Mouse (Mus musculus): ENCODE data around the gene Psmd13. TPM values are rescaled to one million over a fixed set of nuclear protein-coding genes. Genes with fewer than 3 reads are reported as not detected.
"Not testable (repeated sequence)": the region's sequence is repeated elsewhere in the genome, so short reads cannot be mapped to it uniquely, and the experiment has no call there.

Psmd13 gene
- polyA plus RNA-seq, 1 experiment from 2014 or later: 303 TPM

- no peak for ATAC-seq
- 93% methylated on average over 6 of the region's 6 CpGs for WGBS
Measured at GRCm38 (mm10) chr7:140877364-140877763, 4.4 kb upstream of the Psmd13 start.

DNA sequence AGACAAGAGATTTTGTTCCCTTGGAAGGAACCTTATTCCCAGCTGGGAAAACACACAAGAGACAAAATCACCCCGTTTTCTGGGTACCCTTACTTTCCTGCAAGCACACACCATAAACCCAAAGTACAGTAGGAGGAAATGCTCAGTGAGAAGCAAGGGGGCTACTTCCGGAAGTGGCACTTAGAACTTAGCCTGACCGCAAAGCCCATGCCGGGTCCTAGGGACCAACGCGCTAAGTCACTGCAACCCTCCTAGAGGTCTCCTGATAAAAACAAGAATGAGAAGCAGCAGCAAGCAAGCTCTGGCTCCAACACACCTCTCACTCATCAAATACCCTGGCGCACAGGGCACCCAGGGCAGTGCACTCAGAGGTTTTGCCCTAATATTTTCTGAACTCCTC, 2.4 kb upstream of the Psmd13 start:
- no peaks in the 10 kb centered on the region for H3K27me3 ChIP-seq (replicated peaks; ENCODE audit: control insufficient read depth, insufficient read depth, low read length)
- no peak overlapping the region for H3K9ac ChIP-seq (replicated peaks; ENCODE audit: low read depth, low read length)
- H3K4me3 ChIP-seq (replicated peaks; ENCODE audit: low read length): no peak overlapping the region
- 86% methylated on average over 7 of the region's 7 CpGs for WGBS
- no peaks in the 10 kb centered on the region for H3K9me3 ChIP-seq (ENCODE audit: control insufficient read depth, low read length)
- no peak overlapping the region for H3K4me2 ChIP-seq (ENCODE audit: low read length)
- no peak for ATAC-seq
- H3K4me1 ChIP-seq (replicated peaks; ENCODE audit: control insufficient read depth, insufficient read depth, low read length): peaks cover 9% of the 10 kb centered on the region
- peaks cover 2% of the 10 kb centered on the region; the same call in 1 of the 2 replicates for H3K36me3 ChIP-seq (ENCODE audit: control insufficient read depth, insufficient read depth)
- no peak overlapping the region for H3K27ac ChIP-seq (ENCODE audit: low read length)

More at GRCm38 (mm10) chr7:140877364-140877763, 4.4 kb upstream of the Psmd13 start:
- no peak overlapping the region for H3K4me3 ChIP-seq (replicated peaks; ENCODE audit: low read length)
- H3K4me2 ChIP-seq (ENCODE audit: low read length): no peak overlapping the region
- no peaks in the 10 kb centered on the region for H3K27me3 ChIP-seq (replicated peaks; ENCODE audit: control insufficient read depth, insufficient read depth, low read length)
- no peaks in the 10 kb centered on the region for H3K9me3 ChIP-seq (ENCODE audit: control insufficient read depth, low read length)
- H3K4me1 ChIP-seq (replicated peaks; ENCODE audit: control insufficient read depth, insufficient read depth, low read length): peaks cover 4% of the 10 kb centered on the region
- no peak overlapping the region for H3K27ac ChIP-seq (ENCODE audit: low read length)
- peaks cover 2% of the 10 kb centered on the region; the same call in 1 of the 2 replicates for H3K36me3 ChIP-seq (ENCODE audit: control insufficient read depth, insufficient read depth)
- H3K9ac ChIP-seq (replicated peaks; ENCODE audit: low read depth, low read length): no peak overlapping the region

DNA sequence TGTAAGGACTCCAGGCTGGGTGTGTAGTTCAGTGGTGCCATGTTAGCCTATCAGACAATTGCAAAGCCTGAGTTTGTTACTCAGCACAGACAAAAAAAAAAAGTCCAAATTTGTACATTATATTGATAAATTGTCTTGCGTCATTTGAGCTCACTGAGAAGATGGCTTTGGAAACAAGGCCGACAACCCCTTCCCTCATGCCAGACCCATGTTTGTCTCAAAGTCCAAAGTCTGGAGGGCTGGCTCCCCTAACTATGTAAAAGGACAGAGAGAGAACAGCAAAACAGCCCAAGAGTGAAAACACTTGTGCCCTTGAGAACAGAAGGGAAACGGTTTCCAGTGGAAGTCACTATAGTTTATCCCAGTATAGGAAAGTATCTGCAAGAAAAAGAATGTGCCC, 1.3 kb upstream of the Psmd13 start:
- ATAC-seq: no peak
- Histone ChIP-seq H3K27me3 (replicated peaks; ENCODE audit: control insufficient read depth, insufficient read depth, low read length) (no peaks in the 10 kb centered on the region), H3K4me3 (replicated peaks; ENCODE audit: low read length) (no peak overlapping the region), H3K36me3 (ENCODE audit: control insufficient read depth, insufficient read depth) (peaks cover 2% of the 10 kb centered on the region; the same call in 1 of the 2 replicates), H3K9ac (replicated peaks; ENCODE audit: low read depth, low read length) (no peak overlapping the region), H3K4me1 (replicated peaks; ENCODE audit: control insufficient read depth, insufficient read depth, low read length) (peaks cover 9% of the 10 kb centered on the region), H3K9me3 (ENCODE audit: control insufficient read depth, low read length) (no peaks in the 10 kb centered on the region), H3K4me2 (ENCODE audit: low read length) (no peak overlapping the region), H3K27ac (ENCODE audit: low read length) (no peak overlapping the region)
- WGBS: 85% methylated on average over 3 of the region's 3 CpGs

- H3K36me3 ChIP-seq (ENCODE audit: control insufficient read depth, insufficient read depth): peaks cover 2% of the 10 kb centered on the region; the same call in 1 of the 2 replicates
- peak overlapping the region; percentile 78 for H3K4me2 ChIP-seq (ENCODE audit: low read length)
- ATAC-seq: no peak
- WGBS: 20% methylated on average over 8 of the region's 8 CpGs
- peak overlapping the region; percentile 59 for H3K4me3 ChIP-seq (replicated peaks; ENCODE audit: low read length)
- peaks cover 9% of the 10 kb centered on the region for H3K4me1 ChIP-seq (replicated peaks; ENCODE audit: control insufficient read depth, insufficient read depth, low read length)
- H3K9me3 ChIP-seq (ENCODE audit: control insufficient read depth, low read length): no peaks in the 10 kb centered on the region
- no peak overlapping the region for H3K27ac ChIP-seq (ENCODE audit: low read length)
- no peaks in the 10 kb centered on the region for H3K27me3 ChIP-seq (replicated peaks; ENCODE audit: control insufficient read depth, insufficient read depth, low read length)
- peak overlapping the region; percentile 68 for H3K9ac ChIP-seq (replicated peaks; ENCODE audit: low read depth, low read length)
Measured at GRCm38 (mm10) chr7:140880865-140881515, 778 bp upstream of the Psmd13 start.

DNA sequence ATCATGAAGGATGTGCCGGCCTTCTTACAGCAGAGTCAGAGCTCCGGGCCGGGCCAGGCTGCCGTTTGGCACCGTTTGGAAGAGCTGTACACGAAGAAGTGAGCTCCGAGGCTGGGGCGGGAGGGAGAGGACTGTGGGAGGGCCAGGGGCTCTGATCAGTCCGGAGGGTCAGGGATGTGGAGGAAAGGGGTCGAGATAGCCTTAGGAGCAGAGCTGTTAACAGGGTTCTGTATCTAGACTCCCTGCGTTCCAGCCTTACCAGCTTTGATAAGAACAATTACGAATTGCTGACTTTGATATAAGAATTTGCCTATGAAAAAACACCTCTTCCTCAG, 668 bp downstream of the Psmd13 start:
- peak overlapping the region; percentile 68 for H3K9ac ChIP-seq (replicated peaks; ENCODE audit: low read depth, low read length)
- WGBS: 0% methylated on average over 12 of the region's 12 CpGs
- peak overlapping the region; percentile 49 for H3K27ac ChIP-seq (ENCODE audit: low read length)
- ATAC-seq: no peak; the same call in 1 of the 2 replicates
- H3K36me3 ChIP-seq (ENCODE audit: control insufficient read depth, insufficient read depth): peaks cover 13% of the 10 kb centered on the region
- peak overlapping the region; percentile 59 for H3K4me3 ChIP-seq (replicated peaks; ENCODE audit: low read length)
- no peaks in the 10 kb centered on the region for H3K27me3 ChIP-seq (replicated peaks; ENCODE audit: control insufficient read depth, insufficient read depth, low read length)
- H3K4me2 ChIP-seq (ENCODE audit: low read length): peak overlapping the region; percentile 78
- H3K9me3 ChIP-seq (ENCODE audit: control insufficient read depth, low read length): no peaks in the 10 kb centered on the region
- peaks cover 9% of the 10 kb centered on the region for H3K4me1 ChIP-seq (replicated peaks; ENCODE audit: control insufficient read depth, insufficient read depth, low read length)

GRCm38 (mm10) chr7:140890636-140891035, 8.9 kb downstream of the Psmd13 start:
- not testable (repeated sequence) for H3K9me3 ChIP-seq (ENCODE audit: control insufficient read depth, low read length); H3K4me2 ChIP-seq (ENCODE audit: low read length); H3K27me3 ChIP-seq (replicated peaks; ENCODE audit: control insufficient read depth, insufficient read depth, low read length); H3K4me3 ChIP-seq (replicated peaks; ENCODE audit: low read length); H3K27ac ChIP-seq (ENCODE audit: low read length); H3K9ac ChIP-seq (replicated peaks; ENCODE audit: low read depth, low read length); H3K4me1 ChIP-seq (replicated peaks; ENCODE audit: control insufficient read depth, insufficient read depth, low read length); ATAC-seq
- peaks cover 41% of the 10 kb centered on the region for H3K36me3 ChIP-seq (ENCODE audit: control insufficient read depth, insufficient read depth)
- 95% methylated on average over 16 of the region's 16 CpGs for WGBS

GRCm38 (mm10) chr7:140894031-140894430, 12.3 kb downstream of the Psmd13 start:
- ATAC-seq: no peak
- Histone ChIP-seq H3K27me3 (replicated peaks; ENCODE audit: control insufficient read depth, insufficient read depth, low read length) (no peaks in the 10 kb centered on the region), H3K9ac (replicated peaks; ENCODE audit: low read depth, low read length) (no peak overlapping the region), H3K4me2 (ENCODE audit: low read length) (no peak overlapping the region), H3K36me3 (ENCODE audit: control insufficient read depth, insufficient read depth) (peaks cover 34% of the 10 kb centered on the region), H3K9me3 (ENCODE audit: control insufficient read depth, low read length) (no peaks in the 10 kb centered on the region), H3K27ac (ENCODE audit: low read length) (no peak overlapping the region), H3K4me3 (replicated peaks; ENCODE audit: low read length) (no peak overlapping the region), H3K4me1 (replicated peaks; ENCODE audit: control insufficient read depth, insufficient read depth, low read length) (no peaks in the 10 kb centered on the region)
- WGBS: 81% methylated on average over 7 of the region's 7 CpGs

DNA sequence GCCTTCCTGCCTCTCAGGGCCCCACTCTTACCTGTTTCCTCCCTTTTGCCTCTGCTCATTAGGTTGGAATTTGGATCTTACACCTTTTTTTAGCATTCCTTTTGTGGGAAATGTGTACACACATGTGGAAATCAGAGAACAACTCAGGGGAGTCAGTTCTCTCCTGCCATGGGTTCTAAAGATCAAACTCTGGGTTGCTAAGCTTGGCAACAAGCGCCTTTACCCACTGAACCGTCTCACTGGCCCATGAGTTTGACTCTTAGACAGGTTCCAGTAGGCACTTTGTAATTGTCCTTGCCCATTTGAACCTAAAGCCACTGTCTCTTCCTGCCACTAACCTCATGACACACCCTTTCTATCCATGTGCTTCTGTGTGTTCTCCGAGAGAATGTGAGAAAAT, 12.8 kb downstream of the Psmd13 start:
- H3K36me3 ChIP-seq (ENCODE audit: control insufficient read depth, insufficient read depth): peaks cover 29% of the 10 kb centered on the region
- WGBS: 93% methylated on average over 3 of the region's 3 CpGs

DNA sequence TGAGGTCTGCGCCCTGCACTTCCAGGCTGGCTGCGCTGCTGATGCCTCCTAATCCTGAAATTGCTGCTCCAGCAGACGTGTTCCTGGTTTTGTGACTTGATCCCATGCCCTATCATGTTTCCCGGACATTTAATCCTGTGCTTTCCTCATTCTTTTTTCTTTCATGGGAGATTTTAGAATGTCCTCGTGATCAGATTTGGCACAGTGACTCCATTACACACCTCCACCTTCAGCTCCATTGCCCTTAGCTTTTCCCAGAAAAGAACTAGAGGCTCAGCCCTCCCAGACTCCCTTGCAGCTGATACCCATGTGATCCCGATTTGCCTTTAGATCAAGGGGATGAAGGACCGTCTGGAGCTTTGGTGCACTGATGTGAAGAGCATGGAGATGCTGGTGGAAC, 16.1 kb downstream of the Psmd13 start:
- Histone ChIP-seq H3K4me3 (replicated peaks; ENCODE audit: low read length) (no peak overlapping the region), H3K9me3 (ENCODE audit: control insufficient read depth, low read length) (no peaks in the 10 kb centered on the region), H3K4me2 (ENCODE audit: low read length) (no peak overlapping the region), H3K27me3 (replicated peaks; ENCODE audit: control insufficient read depth, insufficient read depth, low read length) (no peaks in the 10 kb centered on the region), H3K36me3 (ENCODE audit: control insufficient read depth, insufficient read depth) (peaks cover 21% of the 10 kb centered on the region), H3K9ac (replicated peaks; ENCODE audit: low read depth, low read length) (no peak overlapping the region), H3K27ac (ENCODE audit: low read length) (no peak overlapping the region), H3K4me1 (replicated peaks; ENCODE audit: control insufficient read depth, insufficient read depth, low read length) (no peaks in the 10 kb centered on the region)
- 90% methylated on average over 7 of the region's 7 CpGs for WGBS
- no peak for ATAC-seq

More for the DNA sequence above, 12.8 kb downstream of the Psmd13 start:
- Histone ChIP-seq H3K9me3 (ENCODE audit: control insufficient read depth, low read length) (no peaks in the 10 kb centered on the region), H3K4me1 (replicated peaks; ENCODE audit: control insufficient read depth, insufficient read depth, low read length) (no peaks in the 10 kb centered on the region), H3K4me2 (ENCODE audit: low read length) (no peak overlapping the region), H3K4me3 (replicated peaks; ENCODE audit: low read length) (no peak overlapping the region), H3K27me3 (replicated peaks; ENCODE audit: control insufficient read depth, insufficient read depth, low read length) (no peaks in the 10 kb centered on the region), H3K9ac (replicated peaks; ENCODE audit: low read depth, low read length) (no peak overlapping the region), H3K27ac (ENCODE audit: low read length) (no peak overlapping the region)
- no peak for ATAC-seq

DNA sequence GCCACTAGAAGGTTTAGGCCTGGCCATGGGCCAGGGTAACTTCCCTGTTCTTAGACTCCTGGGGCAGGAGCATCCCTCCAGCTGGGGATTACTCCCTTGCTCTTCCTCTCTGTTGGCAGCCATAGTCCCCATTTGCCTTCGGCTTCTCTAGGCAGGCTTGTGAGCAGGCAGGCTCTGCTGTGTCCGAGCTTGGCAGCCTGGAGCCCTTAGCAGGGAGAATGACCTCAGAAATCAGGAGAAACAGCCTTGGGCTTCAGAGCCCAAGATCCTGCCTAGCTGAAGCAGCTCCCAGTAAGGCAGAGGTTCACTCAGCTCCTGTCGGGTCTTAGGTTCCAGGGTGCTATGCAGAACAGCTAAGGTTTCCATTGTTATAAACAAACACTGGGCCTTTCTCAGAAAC, 17.4 kb downstream of the Psmd13 start:
- no peak overlapping the region for H3K4me3 ChIP-seq (replicated peaks; ENCODE audit: low read length)
- H3K4me2 ChIP-seq (ENCODE audit: low read length): no peak overlapping the region
- H3K9me3 ChIP-seq (ENCODE audit: control insufficient read depth, low read length): no peaks in the 10 kb centered on the region
- H3K27ac ChIP-seq (ENCODE audit: low read length): no peak overlapping the region
- ATAC-seq: no peak
- H3K27me3 ChIP-seq (replicated peaks; ENCODE audit: control insufficient read depth, insufficient read depth, low read length): no peaks in the 10 kb centered on the region
- no peak overlapping the region for H3K9ac ChIP-seq (replicated peaks; ENCODE audit: low read depth, low read length)
- WGBS: 91% methylated on average over 3 of the region's 3 CpGs
- peaks cover 17% of the 10 kb centered on the region for H3K36me3 ChIP-seq (ENCODE audit: control insufficient read depth, insufficient read depth)
- 0 out of 2 replicates have a peak, but pooled peaks cover 4% of the 10 kb centered on the region for H3K4me1 ChIP-seq (replicated peaks; ENCODE audit: control insufficient read depth, insufficient read depth, low read length)

Data from forebrain, embryonic 16.5 days (tissue).